Mouse (Mus musculus) retina, embryonic 14.5 days (tissue): ENCODE data around the gene Uqcr11.

ENCODE experiments used
- DNase-seq: peaks from one replicate; pipeline ENCODE4 v3.0.0-alpha.2; 2015; ENCODE audit warnings: low spot score

Uqcr11 gene

DNA sequence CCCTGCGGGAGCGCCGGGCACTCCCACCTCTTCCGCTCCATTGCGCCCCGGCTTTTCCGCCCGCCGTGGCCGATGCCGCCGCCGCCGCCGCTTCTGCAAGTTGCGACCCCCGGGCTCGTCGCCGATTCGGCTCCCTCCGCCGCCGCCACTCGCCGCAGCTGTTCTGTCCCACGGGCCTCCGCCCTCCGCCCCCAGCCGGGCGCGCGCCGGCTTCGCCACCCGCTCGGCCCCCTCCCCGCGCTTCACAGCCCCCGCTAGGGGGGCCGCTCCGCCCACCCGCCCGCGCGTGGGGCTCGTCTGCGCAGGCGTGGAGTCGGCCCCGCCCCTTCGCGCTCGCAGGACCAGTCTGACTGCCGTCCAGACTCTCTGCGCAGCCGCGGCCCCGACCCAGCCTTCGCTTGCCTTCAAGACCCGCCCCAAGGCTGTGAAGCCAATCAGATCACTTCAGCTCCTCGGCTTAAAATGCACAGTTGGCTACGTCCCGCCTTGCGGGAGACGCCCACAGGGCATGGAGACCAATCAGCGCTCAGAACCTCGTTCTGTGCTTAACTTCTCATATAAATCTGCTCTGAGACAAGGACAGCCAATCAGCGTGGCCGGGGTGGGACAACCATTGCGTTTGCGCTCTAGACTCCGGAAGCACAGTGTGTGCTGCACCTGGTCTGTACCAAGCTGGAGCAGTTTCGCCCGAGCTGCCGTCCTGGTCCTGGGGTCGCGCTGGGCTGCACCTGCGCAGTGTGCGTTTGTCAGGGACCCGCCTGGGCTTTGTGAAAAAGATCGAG, 7.2 kb downstream of the Uqcr11 start, which contains the start of gene Mbd3:
Mbd3 (minus strand) TSS at position 360 of the 782 bp plus-strand sequence.
- DNase-seq = peak; percentile 99

DNA sequence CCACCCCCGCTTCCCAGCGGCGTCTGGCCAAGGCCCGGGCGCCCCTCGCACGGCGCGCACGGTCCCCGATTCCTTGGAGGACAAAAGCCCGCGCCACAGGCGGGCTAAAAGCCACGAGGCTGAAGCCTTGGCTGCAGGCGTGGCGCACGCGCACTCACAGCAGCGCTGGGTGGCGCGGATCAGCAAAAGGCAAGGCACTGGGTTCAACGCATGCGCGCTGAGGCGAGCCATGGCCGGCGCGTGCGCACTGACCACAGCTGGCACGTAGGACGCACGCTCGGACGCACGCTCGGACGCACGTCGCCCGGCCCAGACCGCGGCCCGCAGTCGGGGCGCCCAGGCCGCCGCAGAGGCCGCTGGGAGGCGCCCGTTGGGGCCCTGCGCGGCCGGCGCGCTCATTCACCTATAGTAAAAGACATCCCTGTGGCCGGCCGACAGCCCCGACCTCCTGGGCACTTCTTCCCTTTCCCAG, 7.9 kb downstream of the Uqcr11 start:
- peak; percentile 100 for DNase-seq

DNA sequence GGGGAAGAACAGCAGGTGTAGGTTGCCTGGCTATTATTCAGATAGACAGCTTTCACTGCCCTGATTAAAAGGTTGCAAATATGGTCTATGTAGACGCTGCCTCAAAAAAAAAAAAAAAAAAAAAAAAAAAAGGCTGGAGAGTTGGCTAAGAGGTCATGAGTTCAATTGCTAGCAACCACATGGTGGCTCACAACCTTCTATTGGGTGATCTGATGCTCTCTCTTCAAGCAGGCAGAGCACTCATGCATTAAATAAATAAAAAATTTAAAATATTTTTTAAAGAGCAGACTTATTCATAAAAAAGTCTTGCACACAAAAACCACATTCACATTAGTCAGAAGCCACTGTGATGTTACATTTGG, 8.5 kb downstream of the Uqcr11 start:
- peak; percentile 60 for DNase-seq

- no peak for DNase-seq
These were observed 9.0 kb downstream of the Uqcr11 start for GRCm38 (mm10) chr10:80397524-80398173.

DNA sequence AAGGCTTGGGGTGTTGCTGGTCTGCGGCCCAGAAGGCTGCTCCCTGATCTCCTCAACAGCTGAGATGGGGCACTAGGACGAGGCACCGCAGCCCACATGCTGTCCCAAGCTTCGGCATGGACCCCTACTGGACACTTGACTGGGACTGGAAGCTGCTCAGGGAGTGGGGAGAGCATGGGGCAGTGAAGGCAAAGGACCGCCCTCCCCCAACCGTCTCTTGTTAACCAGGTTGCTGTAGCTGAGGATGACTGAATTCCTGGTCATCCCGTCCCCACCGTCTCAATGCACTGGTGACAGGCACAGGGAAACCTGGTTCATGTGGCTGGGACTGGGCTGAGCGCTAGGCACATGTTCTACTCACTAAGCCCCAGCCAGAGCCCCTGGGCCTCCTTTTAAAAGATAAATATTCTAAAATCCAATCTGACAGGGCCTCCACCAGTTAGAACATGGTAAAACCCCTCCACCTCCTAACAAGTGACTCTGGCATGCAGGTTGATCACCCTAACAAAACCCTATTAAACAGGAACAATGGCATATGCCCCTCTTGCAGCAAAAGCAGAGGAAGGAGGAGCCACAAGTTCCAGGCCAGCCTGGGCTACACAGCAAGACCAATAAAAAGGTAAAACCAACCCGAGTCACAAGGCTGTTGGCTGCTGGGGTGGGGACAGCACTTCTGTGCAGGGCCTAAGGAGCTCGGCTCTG, 9.7 kb downstream of the Uqcr11 start:
- no peak for DNase-seq

DNA sequence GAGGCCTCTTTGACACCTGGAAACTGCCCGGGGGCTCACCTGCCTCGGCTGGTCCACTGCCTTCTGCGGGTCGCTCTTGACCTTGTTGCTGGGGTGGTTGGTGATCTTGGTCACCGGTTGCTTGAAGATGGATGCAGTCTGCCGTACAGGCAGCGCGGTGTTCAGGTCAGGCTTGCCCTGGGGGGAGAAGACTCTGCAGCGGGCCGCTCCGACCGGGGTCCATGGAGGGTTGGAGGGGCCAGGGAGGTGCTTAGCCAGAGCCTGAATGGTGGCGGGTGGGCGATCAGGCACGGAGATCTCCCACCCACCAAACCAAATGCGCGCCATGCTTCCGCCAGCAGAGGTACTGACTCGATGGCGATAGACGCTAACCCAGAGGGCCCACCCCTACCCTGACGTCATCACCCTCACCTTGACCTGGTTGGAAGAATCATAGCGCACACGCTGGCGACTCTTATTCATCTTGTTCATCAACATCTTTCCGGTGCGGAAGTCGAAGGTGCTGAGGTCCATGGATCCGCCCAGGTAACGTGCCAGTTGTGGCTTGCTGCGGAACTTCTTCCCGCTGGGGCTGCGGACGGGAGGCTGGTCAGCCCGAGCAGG, 11.5 kb downstream of the Uqcr11 start:
- no peak for DNase-seq

GRCm38 (mm10) chr10:80392687-80393086, 13.9 kb downstream of the Uqcr11 start:
- no peak for DNase-seq

DNA sequence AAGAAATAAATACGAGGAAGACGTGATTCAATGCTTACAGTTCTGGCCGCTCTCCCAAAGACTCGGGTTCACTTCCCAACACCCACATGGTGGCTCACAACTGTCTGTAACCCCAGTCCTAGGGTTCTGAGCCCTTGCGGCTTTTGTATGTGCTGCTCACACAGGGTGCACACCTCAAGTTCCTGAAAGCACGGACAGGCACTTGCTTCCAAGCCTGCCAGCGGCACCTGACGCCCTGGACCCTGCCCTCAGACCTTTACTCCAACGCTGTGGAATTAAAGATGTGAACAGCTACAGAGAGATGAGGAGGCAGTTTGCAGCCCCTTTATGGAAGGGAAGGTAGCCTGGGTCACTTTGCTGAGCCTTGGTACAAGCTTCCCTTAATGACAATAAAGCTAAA, 15.9 kb downstream of the Uqcr11 start:
- no peak for DNase-seq

GRCm38 (mm10) chr10:80389185-80389708, 17.4 kb downstream of the Uqcr11 start:
- DNase-seq = no peak

- no peak for DNase-seq
These were observed 17.9 kb downstream of the Uqcr11 start for GRCm38 (mm10) chr10:80388731-80389130.

- peak; percentile 91 for DNase-seq
These were observed 19.1 kb downstream of the Uqcr11 start, which contains the start of gene Mex3d for GRCm38 (mm10) chr10:80387522-80387959. Gene Mex3d (minus strand): TSS chr10:80387659.

DNA sequence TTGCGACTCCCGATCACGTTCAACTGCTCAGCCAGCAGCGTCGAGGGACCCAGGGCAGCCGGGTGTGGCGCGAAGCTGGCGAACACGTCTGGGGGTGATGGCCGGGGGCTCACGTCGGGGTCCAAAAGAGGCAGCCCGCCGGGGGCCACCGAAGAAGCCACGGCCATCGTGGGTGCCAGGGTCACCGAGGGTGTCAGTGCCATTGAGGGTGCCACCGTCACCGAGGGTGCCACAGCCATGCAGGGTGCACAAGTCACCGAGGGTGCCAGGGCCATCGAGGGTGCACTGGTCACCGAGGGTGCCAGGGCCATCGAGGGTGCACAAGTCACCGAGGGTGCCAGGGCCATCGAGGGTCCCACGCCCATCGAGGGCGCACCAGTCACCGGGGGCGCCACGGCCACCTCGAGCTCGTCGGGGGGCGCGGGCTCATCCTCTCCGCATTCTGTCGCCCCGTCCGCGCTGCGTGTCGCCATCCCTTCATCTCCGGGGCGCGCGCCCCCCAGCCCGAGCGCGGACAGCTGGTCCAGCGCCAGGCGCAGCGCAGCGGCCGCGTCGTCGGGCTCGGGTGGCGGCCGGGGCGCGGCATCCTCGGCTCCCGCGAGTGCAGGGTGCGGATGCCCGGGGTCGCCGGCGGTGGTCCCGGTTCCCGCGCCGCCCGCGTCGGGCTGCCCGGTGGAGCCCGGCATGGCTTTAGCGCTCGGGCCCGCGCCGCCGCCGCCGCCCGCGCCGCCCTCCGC, 19.7 kb downstream of the Uqcr11 start:
- no peak for DNase-seq

DNA sequence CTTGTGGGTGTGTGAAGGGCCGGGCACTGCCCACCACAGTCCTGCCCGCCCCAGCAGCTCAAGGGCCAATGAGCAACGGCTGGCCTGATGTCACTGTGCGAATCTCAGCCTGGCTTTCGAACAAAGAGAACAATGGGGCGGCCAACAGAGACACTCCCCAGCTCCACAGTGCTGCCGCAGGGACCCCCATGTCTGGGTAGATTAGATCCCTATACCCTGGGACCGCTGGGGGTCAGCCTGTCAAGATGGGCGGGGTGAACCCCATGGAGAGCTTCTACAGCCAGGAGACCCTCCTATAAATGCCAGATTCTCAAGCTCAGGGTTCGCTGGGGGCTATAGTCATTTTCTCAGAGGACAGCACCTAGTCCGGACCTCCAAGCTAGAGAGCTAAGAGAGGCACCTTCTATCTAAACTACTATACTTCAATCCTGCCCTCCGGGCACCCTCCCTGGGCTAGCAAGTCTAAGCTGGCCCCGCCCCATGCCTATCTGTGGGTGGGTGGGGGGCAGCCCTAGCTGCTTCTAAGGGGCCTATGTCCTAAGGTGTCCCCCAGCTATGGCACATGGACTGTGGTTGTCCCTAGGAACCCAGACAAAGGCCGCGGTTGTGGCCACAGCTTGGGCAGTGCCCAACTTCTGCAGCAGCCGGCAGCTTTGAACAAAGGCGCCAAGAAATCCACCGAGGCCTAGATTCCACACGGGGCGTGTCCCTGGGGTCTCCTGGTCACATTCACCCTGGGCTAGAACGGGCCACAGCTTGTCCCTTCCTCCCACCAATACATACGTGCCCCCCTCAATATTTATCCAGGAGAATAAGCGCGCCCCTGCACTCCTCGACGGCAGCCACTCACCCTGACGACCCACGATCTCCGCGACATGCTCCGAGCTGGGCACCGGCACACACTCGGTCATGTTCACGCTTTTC, 20.6 kb downstream of the Uqcr11 start:
- DNase-seq = peak; percentile 83

- DNase-seq = peak; percentile 41
These were observed 21.3 kb downstream of the Uqcr11 start for GRCm38 (mm10) chr10:80385310-80385709.

DNA sequence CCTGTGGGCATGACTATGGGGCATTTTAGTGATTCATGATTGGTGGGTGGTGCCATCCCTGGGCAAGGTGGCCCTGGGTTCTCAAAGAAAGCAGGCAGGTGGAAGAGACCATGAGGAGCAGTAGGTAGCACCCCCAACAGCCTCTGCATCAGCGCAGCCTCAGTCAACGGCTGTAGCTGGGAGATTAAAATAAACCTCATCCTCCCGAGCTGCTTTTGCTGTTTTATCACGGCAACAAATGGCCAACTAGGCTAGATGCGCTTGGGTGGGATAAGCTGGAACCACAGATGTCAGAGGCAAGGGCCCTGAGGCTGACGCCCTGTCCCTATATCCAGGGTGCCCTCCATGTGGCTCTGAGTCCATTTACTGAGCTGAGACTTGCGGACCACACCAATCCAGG, 21.9 kb downstream of the Uqcr11 start:
- DNase-seq = no peak

DNA sequence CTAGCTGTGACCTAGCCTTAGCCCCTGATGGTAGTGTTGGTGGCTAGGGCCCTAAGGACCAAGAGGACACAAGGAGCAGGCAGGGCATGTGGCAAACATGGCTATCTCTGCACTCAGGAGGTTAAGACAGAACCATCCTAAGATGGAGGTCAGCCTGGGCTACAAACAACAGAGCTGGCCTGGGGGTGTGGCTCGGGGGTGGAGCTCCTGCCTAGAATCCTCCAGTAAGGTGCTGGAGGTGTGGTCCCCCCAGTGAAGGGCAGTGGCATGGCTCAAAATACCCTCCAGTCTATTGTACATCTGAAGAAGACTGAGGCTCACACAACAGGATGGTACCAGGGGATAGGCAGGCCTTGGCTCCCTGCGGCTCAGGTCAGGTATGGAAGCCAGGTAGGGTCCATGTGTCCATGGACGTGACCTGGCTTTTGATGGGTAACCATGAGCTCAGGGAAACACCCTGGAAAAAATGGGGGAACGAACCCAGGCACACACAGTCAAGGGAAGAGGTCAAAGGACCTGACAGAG, 22.5 kb downstream of the Uqcr11 start:
- no peak for DNase-seq

DNA sequence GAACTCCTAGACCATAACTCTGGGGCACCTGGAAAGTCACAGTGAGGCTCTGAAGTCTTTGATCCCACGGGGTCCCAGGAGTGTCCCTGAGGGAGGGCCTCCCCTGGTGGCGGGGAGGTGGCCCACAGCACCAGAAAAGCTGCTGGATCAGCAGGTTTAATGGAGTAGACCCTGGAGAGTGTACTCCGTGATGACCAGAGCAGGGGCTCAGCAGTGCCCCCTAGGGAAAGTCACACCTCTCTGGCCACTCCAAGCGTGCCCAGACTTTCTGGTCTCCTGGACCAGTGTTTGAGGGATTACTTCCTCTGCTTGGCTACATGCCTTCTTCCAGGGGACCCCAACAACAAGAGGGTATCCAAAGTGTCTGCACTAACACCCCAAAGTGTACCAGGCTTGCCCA, 23.2 kb downstream of the Uqcr11 start:
- peak; percentile 40 for DNase-seq

DNA sequence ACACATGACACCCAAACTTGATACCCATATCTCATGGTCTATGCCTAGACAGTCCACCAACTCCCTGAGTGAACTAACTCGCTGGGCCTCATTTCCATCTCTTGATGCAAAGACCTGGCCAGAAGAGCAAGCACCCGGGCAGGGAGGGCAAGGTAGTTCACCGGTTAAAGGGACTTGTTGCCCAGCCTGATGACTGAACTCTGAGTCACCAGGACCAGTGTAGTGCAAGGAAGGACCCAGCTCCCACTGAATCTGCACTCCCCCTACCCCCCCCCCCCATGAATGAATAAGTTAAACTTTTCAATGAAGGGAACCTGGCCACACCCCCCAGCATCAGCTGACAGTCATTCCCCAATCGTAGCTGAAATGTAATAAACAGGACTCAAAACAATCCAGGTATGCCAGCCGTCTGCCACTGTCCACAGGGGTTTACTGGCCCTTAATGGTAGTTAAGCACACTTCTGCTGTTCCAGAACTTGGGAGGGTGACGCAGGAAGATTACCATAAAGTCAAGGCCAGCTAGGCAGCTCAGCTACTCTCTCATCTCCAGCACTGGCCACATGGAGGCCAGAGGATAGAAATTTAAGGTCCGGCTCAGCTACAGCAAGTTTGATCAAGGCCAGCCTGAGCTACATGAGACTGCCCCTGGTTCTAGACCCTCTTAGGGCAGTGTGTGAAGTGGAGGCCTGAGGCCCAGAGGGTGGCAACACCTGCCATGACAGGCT, 23.8 kb downstream of the Uqcr11 start:
- no peak for DNase-seq

DNA sequence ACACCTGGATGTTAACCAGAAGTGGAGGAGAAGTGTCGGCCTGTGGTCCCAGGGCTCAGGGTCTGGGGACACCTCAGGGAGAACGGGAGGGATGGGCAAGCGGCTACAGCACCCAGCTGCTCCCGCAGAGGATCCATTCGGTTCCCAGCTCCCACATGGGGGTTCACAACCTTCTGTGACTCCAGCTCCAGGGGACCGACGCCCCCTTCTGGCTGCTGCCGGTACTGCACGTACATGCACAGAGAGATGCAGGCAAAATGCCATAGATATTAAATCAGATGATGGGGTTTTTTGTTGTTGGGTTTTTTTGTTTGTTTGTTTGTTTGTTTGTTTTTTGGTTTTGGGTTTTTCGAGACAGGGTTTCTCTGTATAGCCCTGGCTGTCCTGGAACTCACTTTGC, 28.9 kb downstream of the Uqcr11 start:
- DNase-seq = no peak
